Mouse (Mus musculus) c-Kit-positive CD71-positive TER-119-positive erythroid progenitor cells, embryonic 14.5 days (primary cell): ENCODE measurements around the gene Cfap97d1.
A peak's percentile ranks its signal among the peaks of the same experiment; 100 is the strongest.
"Not testable (repeated sequence)": the region's sequence is repeated elsewhere in the genome, so short reads cannot be mapped to it uniquely, and the experiment has no call there.

Experiments
- DNase-seq: peaks from one replicate; pipeline ENCODE4 v3.0.0-alpha.2; 2013; ENCODE audit warnings: low spot score

Gene Cfap97d1

GRCm38 (mm10) chr11:101974181-101974580 is 9.9 kb upstream of the Cfap97d1 start:
- no peak for DNase-seq

DNA sequence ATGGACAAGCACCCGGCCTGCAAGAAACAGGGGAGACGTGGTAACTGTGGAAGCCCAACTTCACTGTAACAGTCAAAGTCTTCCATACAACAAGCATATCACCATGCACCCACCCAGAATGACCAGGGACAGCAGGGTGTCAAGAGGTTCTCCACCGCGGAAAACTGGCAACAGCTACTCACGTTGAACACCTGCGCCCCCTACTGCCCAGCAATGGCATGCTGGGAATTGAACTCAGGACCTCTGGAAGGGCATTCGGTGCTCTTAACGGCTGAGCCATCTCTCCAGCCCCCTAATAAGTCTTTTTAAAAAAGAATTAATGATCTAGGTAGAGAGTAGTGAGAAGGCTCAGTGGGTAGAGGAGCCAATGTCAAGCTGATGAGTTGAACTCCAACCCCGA is 9.2 kb upstream of the Cfap97d1 start:
- no peak for DNase-seq

- no peak for DNase-seq
Measured at GRCm38 (mm10) chr11:101976949-101977348, 7.1 kb upstream of the Cfap97d1 start.

- DNase-seq: no peak
Measured at GRCm38 (mm10) chr11:101979140-101979539, 4.9 kb upstream of the Cfap97d1 start.

GRCm38 (mm10) chr11:101980603-101981157 is 3.4 kb upstream of the Cfap97d1 start:
- DNase-seq: no peak

- DNase-seq: no peak
Measured at GRCm38 (mm10) chr11:101981850-101982249, 2.2 kb upstream of the Cfap97d1 start.

DNA sequence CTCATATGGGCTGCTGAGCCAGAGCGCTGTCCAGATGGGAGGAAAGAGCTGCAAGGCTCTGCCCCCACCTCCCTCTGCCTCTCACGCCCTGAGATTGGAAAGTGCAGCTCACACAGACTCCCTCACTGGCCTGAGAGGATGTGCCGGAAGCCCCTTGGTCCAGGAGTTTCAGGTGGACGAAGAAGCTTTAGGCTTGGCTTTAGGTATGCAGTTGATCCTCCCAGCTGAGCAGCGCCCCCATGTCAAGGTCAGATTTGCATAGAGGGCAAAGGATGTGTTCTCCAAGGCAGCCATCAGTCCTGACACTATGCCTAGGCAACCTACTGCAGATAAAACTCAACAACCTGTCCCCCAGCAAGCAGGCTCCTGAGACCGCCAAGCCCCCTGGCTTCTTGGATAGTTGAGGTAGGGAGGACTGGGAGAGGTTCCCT is 1.1 kb upstream of the Cfap97d1 start:
- no peak for DNase-seq

- DNase-seq: no peak
Measured at GRCm38 (mm10) chr11:101983431-101983921, 603 bp upstream of the Cfap97d1 start.

DNA sequence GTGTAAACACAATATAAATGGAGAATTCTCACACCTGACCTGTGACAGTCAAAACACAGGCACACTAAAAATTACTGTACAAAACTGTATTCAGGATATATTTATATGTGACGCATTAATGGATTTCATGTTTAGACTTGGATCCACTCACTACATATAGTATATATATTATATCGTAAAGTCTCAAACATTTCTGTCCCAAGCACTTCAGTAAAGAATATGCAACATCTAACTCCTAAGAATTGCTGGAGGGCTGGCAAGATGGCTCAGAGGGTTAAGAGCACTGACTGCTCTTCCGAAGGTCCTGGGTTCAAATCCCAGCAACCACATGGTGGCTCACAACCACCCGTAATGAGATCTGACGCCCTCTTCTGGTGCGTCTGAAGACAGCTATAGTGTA is 1.4 kb downstream of the Cfap97d1 start:
- DNase-seq: not testable (repeated sequence)

GRCm38 (mm10) chr11:101985990-101986389 is 1.9 kb downstream of the Cfap97d1 start:
- DNase-seq: peak; percentile 66

DNA sequence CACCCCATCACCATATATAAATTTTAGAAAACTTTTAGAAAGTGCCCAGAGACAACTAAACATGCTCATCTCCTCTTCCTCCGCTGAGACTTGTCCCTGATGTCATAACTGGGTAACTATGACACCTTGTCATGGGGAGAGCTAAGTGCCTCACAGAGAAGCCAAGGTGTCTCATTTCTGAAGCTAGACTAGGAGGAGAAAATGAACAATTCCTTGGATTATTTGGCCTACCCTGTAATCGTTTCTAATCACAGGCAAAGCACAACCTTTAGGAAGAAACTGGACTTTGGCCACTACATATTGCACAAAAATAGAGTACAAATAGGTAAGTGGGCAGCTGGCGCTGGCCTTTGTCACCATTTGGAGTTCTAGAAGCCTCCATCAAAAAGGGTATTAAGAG is 2.8 kb downstream of the Cfap97d1 start, which contains the start of gene Dusp3:
Dusp3 (minus strand) TSS at position 101 of the 400 bp plus-strand sequence.
- DNase-seq: no peak

- no peak for DNase-seq
Measured at GRCm38 (mm10) chr11:101990244-101990643, 6.2 kb downstream of the Cfap97d1 start.

DNA sequence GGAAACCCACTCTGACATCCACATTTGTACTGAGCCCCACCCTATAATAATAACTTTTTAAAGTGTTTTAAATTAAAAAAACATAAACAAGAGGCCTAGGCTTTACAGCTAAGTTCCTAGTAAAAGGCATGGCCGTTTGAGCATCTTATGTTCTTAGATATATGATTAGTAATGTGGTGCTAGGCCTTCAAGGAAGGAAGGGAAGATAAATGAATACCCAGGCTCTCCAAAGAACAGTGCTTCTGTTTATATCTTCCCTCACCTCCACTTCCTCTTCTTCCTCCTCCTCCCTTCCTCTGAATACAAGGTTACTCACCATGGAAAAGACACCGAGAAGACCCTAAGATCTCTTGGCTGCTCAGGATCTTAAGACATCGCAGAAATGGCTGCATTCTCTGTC is 7.7 kb downstream of the Cfap97d1 start:
- DNase-seq: no peak

GRCm38 (mm10) chr11:101992411-101992810 is 8.3 kb downstream of the Cfap97d1 start:
- no peak for DNase-seq

- DNase-seq: peak; percentile 76
Measured at GRCm38 (mm10) chr11:101994100-101994499, 10.0 kb downstream of the Cfap97d1 start.

GRCm38 (mm10) chr11:101995938-101996337 is 11.9 kb downstream of the Cfap97d1 start:
- no peak for DNase-seq

- no peak for DNase-seq
Measured at GRCm38 (mm10) chr11:101998258-101998657, 14.2 kb downstream of the Cfap97d1 start.

- DNase-seq: no peak
Measured at GRCm38 (mm10) chr11:101999466-101999865, 15.4 kb downstream of the Cfap97d1 start.

DNA sequence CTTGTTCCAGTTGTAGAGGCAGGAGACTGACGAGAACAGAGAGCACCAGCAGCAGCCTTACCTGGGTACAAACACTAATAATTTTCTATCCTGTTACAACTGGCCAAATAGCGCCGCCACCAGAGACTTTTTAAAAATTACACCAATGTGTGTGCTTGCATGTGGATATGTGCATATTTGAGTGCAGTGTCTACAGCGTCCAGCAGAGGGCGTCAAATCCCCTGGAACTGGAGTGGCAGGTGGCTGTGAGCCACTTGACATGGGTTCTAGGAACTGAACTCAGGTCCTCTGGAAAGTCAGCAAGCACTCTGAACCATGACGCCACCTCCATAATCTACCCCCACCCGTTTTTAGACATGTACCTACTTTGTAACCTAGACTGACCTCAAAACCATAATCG is 20.2 kb downstream of the Cfap97d1 start:
- DNase-seq: no peak

- DNase-seq: no peak
Measured at GRCm38 (mm10) chr11:102006271-102006670, 22.2 kb downstream of the Cfap97d1 start.

- DNase-seq: no peak
Measured at GRCm38 (mm10) chr11:102006688-102007087, 22.6 kb downstream of the Cfap97d1 start.

GRCm38 (mm10) chr11:102008372-102008771 is 24.3 kb downstream of the Cfap97d1 start:
- no peak for DNase-seq

- no peak for DNase-seq
Measured at GRCm38 (mm10) chr11:102008954-102009637, 25.0 kb downstream of the Cfap97d1 start.

- DNase-seq: no peak
Measured at GRCm38 (mm10) chr11:102010140-102010539, 26.1 kb downstream of the Cfap97d1 start.
